Mouse (Mus musculus) stomach, postnatal 0 days (tissue): Measurements from ENCODE around the gene Ccdc117.

Source experiments
- CTCF ChIP-seq: IDR thresholded peaks from 2 replicates; pipeline ENCODE4 v1.5.1; 2016; ENCODE audit warnings: antibody characterized with exemption, low read depth, mild to moderate bottlenecking, moderate library complexity
- EP300 ChIP-seq: optimal IDR thresholded peaks from 2 replicates; pipeline ENCODE3; 2016; ENCODE audit warnings: antibody characterized with exemption

DNA sequence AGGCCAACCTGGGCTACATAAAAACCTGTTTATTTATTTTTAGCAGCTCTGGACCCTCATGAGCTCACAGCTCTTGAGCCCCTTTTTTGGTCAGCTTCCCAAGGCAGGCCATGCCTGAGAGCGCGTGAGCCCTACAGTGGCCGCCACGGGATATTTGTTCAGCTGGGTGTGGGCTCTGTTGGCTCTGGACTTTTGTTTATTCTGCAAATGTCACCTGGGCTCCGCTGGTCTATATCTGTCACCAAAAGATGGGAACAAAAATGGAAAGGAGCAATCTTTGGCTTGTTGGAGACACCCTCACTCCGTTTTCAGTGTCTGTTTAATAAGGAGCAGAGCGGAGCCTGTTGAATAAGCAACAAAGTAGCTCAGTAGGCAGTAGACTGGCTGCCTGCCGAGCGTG is 43.6 kb downstream of the Ccdc117 start:
- TF ChIP-seq CTCF: no peak
- TF ChIP-seq EP300: no peak
